Mouse (Mus musculus) hindbrain, embryonic 16.5 days (tissue): ENCODE data around the gene Olfr630. TPM values are rescaled to one million over a fixed set of nuclear protein-coding genes. Genes with fewer than 3 reads are reported as not detected.
"Not testable (repeated sequence)": the region's sequence is repeated elsewhere in the genome, so short reads cannot be mapped to it uniquely, and the experiment has no call there.

Experiments used
- ATAC-seq: fragments of 200-750 bp; cut with Nextera tagmentation; 2 replicates; pipeline ENCODE4 v1.8.0; 2017; ENCODE audit warnings: moderate TSS enrichment, moderate library complexity
- H3K27ac ChIP-seq: fragments of 300-500 bp; sonication (generic); 2 replicates; pipeline ENCODE4 v1.5.1; 2014; ENCODE audit warnings: low read depth, mild to moderate bottlenecking, control low read depth, low read length, moderate library complexity
- H3K27me3 ChIP-seq: fragments of 300-500 bp; sonication (generic); replicated peaks from 2 replicates; pipeline ENCODE4 v1.6.1; 2014; ENCODE audit warnings: low read length; ENCODE audit not compliant: control insufficient read depth, insufficient read depth
- H3K36me3 ChIP-seq: fragments of 300-500 bp; sonication (generic); 2 replicates; pipeline ENCODE4 v1.6.1; 2014; ENCODE audit warnings: mild to moderate bottlenecking, low read length, moderate library complexity, mixed read lengths; ENCODE audit not compliant: control insufficient read depth, insufficient read depth
- H3K4me1 ChIP-seq: fragments of 300-500 bp; sonication (generic); 2 replicates; pipeline ENCODE4 v1.6.1; 2014; ENCODE audit warnings: low read depth, low read length; ENCODE audit not compliant: control insufficient read depth, insufficient read depth
- H3K4me2 ChIP-seq: fragments of 300-500 bp; sonication (generic); 2 replicates; pipeline ENCODE4 v1.6.1; 2014; ENCODE audit warnings: mild to moderate bottlenecking, low read length, control low read depth, moderate library complexity
- H3K4me3 ChIP-seq: fragments of 300-500 bp; sonication (generic); 2 replicates; pipeline ENCODE4 v1.5.1; 2014; ENCODE audit warnings: mild to moderate bottlenecking, low read length, control low read depth, moderate library complexity
- H3K9ac ChIP-seq: fragments of 300-500 bp; sonication (generic); 2 replicates; pipeline ENCODE4 v1.6.1; 2014; ENCODE audit warnings: low read depth, mild to moderate bottlenecking, control low read depth, low read length, moderate library complexity
- H3K9me3 ChIP-seq: fragments of 300-500 bp; sonication (generic); 2 replicates; pipeline ENCODE4 v1.6.1; 2014; ENCODE audit warnings: mild to moderate bottlenecking, low read length, moderate library complexity; ENCODE audit not compliant: control insufficient read depth
- WGBS: fragments of 180-500 bp; shearing (Covaris S2); extraction: QIAGEN DNeasy Blood & Tissue Kit; methylation state at CpG from one replicate; pipeline ENCODE4 v1.1.7; 2014; 5-methylcytosine and 5-hydroxymethylcytosine counted together
- polyA plus RNA-seq: library from polyadenylated mRNA; unstranded; fragments of >200 nt; fragmentation: Nextera tagmentation; extraction: Ambion mirVana; gene quantifications from 2 replicates; pipeline ENCODE4 v1.2.1, GENCODE M21; 2015

The Olfr630 gene
- polyA plus RNA-seq, 1 experiment from 2014 or later = not detected

GRCm38 (mm10) chr7:103744843-103745242 lies 12.3 kb downstream of the Olfr630 start, which contains the start of gene Olfr629:
TSS of gene Olfr629 (minus strand) at chr7:103744943.
- Histone ChIP-seq H3K27ac (no peak within 1 kb of the TSS), H3K27me3 (no peaks in the 10 kb centered on the region), H3K36me3 (no peaks in the 10 kb centered on the region), H3K4me2 (no peak within 1 kb of the TSS), H3K9ac (no peak within 1 kb of the TSS), H3K4me1 (no peaks in the 10 kb centered on the region), H3K4me3 (no peak within 1 kb of the TSS), H3K9me3 (peaks cover 4% of the 10 kb centered on the region; the same call in 1 of the 2 replicates)
- ATAC-seq = no peak
- 80% methylated on average over 2 of the region's 2 CpGs for WGBS

DNA sequence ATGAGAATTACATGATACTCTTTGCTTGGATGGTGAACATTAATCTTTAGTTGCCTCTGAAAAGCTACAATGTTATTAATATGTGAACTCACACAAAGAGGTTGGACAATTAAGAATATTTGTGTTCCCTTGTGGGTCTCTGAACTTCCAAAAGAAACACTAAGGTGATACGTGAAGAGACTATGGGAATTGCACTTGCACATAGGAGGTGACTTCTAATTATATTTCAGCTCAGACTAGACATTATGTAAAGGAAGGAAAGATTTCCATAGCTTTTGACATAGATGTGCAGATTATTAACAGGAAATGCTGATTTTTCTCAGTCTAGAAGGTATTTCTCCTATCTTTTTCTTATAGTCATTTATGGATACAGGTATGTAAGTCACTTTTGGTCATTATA lies 27.1 kb downstream of the Olfr630 start, which contains the start of gene Olfr628:
Olfr628 (plus strand) TSS at position 301 of the 400 bp plus-strand sequence.
- no peak within 1 kb of the TSS for H3K27ac ChIP-seq
- no peaks in the 10 kb centered on the region for H3K9me3 ChIP-seq
- no peak within 1 kb of the TSS for H3K9ac ChIP-seq
- no peak within 1 kb of the TSS for H3K4me3 ChIP-seq
- no peaks in the 10 kb centered on the region for H3K27me3 ChIP-seq
- H3K36me3 ChIP-seq = no peaks in the 10 kb centered on the region
- no peak within 1 kb of the TSS for H3K4me2 ChIP-seq
- 95% methylated on average over 1 of the region's 1 CpGs for WGBS
- no peak for ATAC-seq
- H3K4me1 ChIP-seq = no peaks in the 10 kb centered on the region

- ATAC-seq, H3K36me3 ChIP-seq, H3K27me3 ChIP-seq, H3K27ac ChIP-seq, H3K4me3 ChIP-seq, H3K9me3 ChIP-seq, H3K4me1 ChIP-seq, H3K4me2 ChIP-seq, H3K9ac ChIP-seq: not testable (repeated sequence)
- WGBS = 100% methylated on average over 1 of the region's 1 CpGs
These were observed 40.7 kb downstream of the Olfr630 start for GRCm38 (mm10) chr7:103716398-103716797.

DNA sequence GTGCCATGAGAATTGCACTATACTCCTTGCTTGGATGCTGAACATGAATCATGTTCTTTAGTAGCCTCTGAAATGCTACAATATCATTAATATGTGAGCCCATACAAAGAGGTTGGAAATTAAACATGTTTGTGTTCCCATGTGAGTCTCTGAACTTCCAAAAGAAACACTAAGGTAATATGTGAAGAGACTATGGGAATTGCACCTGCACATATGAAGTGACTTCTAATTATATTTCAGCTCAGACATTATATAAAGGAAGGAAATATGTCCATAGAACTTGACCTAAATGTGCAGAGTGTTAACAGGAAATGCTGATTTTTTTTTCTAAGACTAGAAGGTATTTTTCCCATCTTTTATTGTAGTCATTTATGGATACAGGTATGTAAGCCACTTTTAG lies 42.8 kb downstream of the Olfr630 start, which contains the start of gene Olfr243:
Olfr243 (plus strand) TSS at position 301 of the 400 bp plus-strand sequence.
- Histone ChIP-seq H3K36me3 (no peaks in the 10 kb centered on the region), H3K9ac (no peak within 1 kb of the TSS)

GRCm38 (mm10) chr7:103712024-103712423 lies 45.1 kb downstream of the Olfr630 start:
- H3K27ac ChIP-seq = no peak overlapping the region
- H3K4me2 ChIP-seq = no peak overlapping the region
- WGBS = 43% methylated on average over 2 of the region's 2 CpGs
- no peak for ATAC-seq
- H3K27me3 ChIP-seq = no peaks in the 10 kb centered on the region
- no peak overlapping the region for H3K4me3 ChIP-seq
- no peaks in the 10 kb centered on the region for H3K36me3 ChIP-seq
- H3K4me1 ChIP-seq = no peaks in the 10 kb centered on the region
- H3K9ac ChIP-seq = no peak overlapping the region
- no peaks in the 10 kb centered on the region for H3K9me3 ChIP-seq

More for the DNA sequence above, 42.8 kb downstream of the Olfr630 start, which contains the start of gene Olfr243:
- Histone ChIP-seq H3K4me3 (no peak within 1 kb of the TSS), H3K9me3 (no peaks in the 10 kb centered on the region), H3K27me3 (no peaks in the 10 kb centered on the region), H3K27ac (no peak within 1 kb of the TSS), H3K4me2 (no peak within 1 kb of the TSS), H3K4me1 (no peaks in the 10 kb centered on the region)
- ATAC-seq = no peak

Other genes with a start within 250 kb of the Olfr630 start
- gene Olfr610, start 245.2 kb downstream of the Olfr630 start, polyA plus RNA-seq = not detected in 2 replicates
- not detected in 2 replicates for gene Olfr611, start 236.5 kb downstream of the Olfr630 start, polyA plus RNA-seq
- not detected in 2 replicates for gene Olfr612, start 214.6 kb downstream of the Olfr630 start, polyA plus RNA-seq
- gene Olfr613, start 209.3 kb downstream of the Olfr630 start, polyA plus RNA-seq = not detected in 2 replicates
- gene Olfr615, start 201.3 kb downstream of the Olfr630 start, polyA plus RNA-seq = not detected in 2 replicates
- gene Olfr616, start 188.2 kb downstream of the Olfr630 start, polyA plus RNA-seq = not detected in 2 replicates
- gene Olfr617, start 184.3 kb downstream of the Olfr630 start, polyA plus RNA-seq = not detected in 2 replicates
- gene Olfr618, start 167.2 kb downstream of the Olfr630 start, polyA plus RNA-seq = 0.16 TPM in 1 of 2 replicates, not detected in the other
- not detected in 2 replicates for gene Olfr619, start 156.8 kb downstream of the Olfr630 start, polyA plus RNA-seq
- not detected in 2 replicates for gene Olfr620, start 144.8 kb downstream of the Olfr630 start, polyA plus RNA-seq
- not detected in 2 replicates for gene Olfr622, start 114.6 kb downstream of the Olfr630 start, polyA plus RNA-seq
- not detected in 2 replicates for gene Olfr623, start 93.6 kb downstream of the Olfr630 start, polyA plus RNA-seq
- gene Olfr624, start 86.1 kb downstream of the Olfr630 start, polyA plus RNA-seq = not detected in 2 replicates
- gene Olfr625-ps1, start 74.6 kb downstream of the Olfr630 start, polyA plus RNA-seq = not detected in 2 replicates
- not detected in 2 replicates for gene Olfr243, start 42.7 kb downstream of the Olfr630 start, polyA plus RNA-seq
- gene Olfr628, start 27.0 kb downstream of the Olfr630 start, polyA plus RNA-seq = not detected in 2 replicates
- gene Olfr629, start 12.4 kb downstream of the Olfr630 start, polyA plus RNA-seq = not detected in 2 replicates
- not detected in 2 replicates for gene Olfr69, start 14.3 kb upstream of the Olfr630 start, polyA plus RNA-seq
- gene Olfr68, start 22.4 kb upstream of the Olfr630 start, polyA plus RNA-seq = not detected in 2 replicates
- gene Olfr67, start 34.5 kb upstream of the Olfr630 start, polyA plus RNA-seq = not detected in 2 replicates
- gene Hbb-bt, start 56.7 kb upstream of the Olfr630 start, polyA plus RNA-seq = 1,299 and 1,681 TPM in 2 replicates
- gene Hbb-bs, start 70.8 kb upstream of the Olfr630 start, polyA plus RNA-seq = 4,904 and 5,594 TPM in 2 replicates
- not detected in 2 replicates for gene Hbb-bh2, start 83.2 kb upstream of the Olfr630 start, polyA plus RNA-seq
- gene Hbb-bh1, start 85.8 kb upstream of the Olfr630 start, polyA plus RNA-seq = 0.37 TPM in 1 of 2 replicates, not detected in the other
- 13.4 and 35.4 TPM in 2 replicates for gene Hbb-y, start 95.9 kb upstream of the Olfr630 start, polyA plus RNA-seq
- gene Olfr66, start 128.9 kb upstream of the Olfr630 start, polyA plus RNA-seq = not detected in 2 replicates
- not detected in 2 replicates for gene Olfr64, start 137.2 kb upstream of the Olfr630 start, polyA plus RNA-seq
- gene Olfr65, start 146.2 kb upstream of the Olfr630 start, polyA plus RNA-seq = not detected in 2 replicates
- gene Olfr631, start 171.5 kb upstream of the Olfr630 start, polyA plus RNA-seq = not detected in 2 replicates
- not detected in 2 replicates for gene Olfr632, start 177.0 kb upstream of the Olfr630 start, polyA plus RNA-seq
- not detected in 2 replicates for gene Olfr633, start 187.1 kb upstream of the Olfr630 start, polyA plus RNA-seq
- gene Olfr635, start 213.8 kb upstream of the Olfr630 start, polyA plus RNA-seq = not detected in 2 replicates
- gene Olfr638, start 241.4 kb upstream of the Olfr630 start, polyA plus RNA-seq = not detected in 2 replicates